Mouse (Mus musculus): Measurements from ENCODE around the gene Ezh1. TPM values are rescaled to one million over a fixed set of nuclear protein-coding genes. Genes with fewer than 3 reads are reported as not detected.
A peak's percentile ranks its signal among the peaks of the same experiment; 100 is the strongest.

Gene Ezh1
- polyA plus RNA-seq (2015; fragmentation: Nextera tagmentation; extraction: Ambion mirVana) = 16.5 and 18.7 TPM in 2 replicates

- WGBS = 1% methylated on average over 56 of the region's 56 CpGs
These were observed at the start of gene Ezh1 for GRCm38 (mm10) chr11:101226065-101226701. TSS of gene Ezh1 (minus strand) at chr11:101226463.

GRCm38 (mm10) chr11:101275309-101275708 is 49.0 kb upstream of the Ezh1 start:
- H3K36me3 ChIP-seq = peaks cover 9% of the 10 kb centered on the region; the same call in 1 of the 2 replicates
- WGBS = 79% methylated on average over 4 of the region's 4 CpGs
- no peaks in the 10 kb centered on the region for H3K9me3 ChIP-seq (replicated peaks)
- H3K4me3 ChIP-seq (replicated peaks) = no peak overlapping the region
- H3K27ac ChIP-seq (replicated peaks) = no peak overlapping the region
- no peak overlapping the region for H3K4me2 ChIP-seq (replicated peaks)
- H3K9ac ChIP-seq = no peak overlapping the region
- peaks cover 33% of the 10 kb centered on the region for H3K4me1 ChIP-seq
- no peak for ATAC-seq (ENCODE audit: insufficient number of reproducible peaks, low FRiP score, low TSS enrichment, low read depth)
- peaks cover under 1% of the 10 kb centered on the region; the same call in 1 of the 2 replicates for H3K27me3 ChIP-seq

More at GRCm38 (mm10) chr11:101226065-101226701, at the start of gene Ezh1:
- Histone ChIP-seq H3K27ac (replicated peaks) (peak within 1 kb of the TSS; percentile 74), H3K9ac (peak within 1 kb of the TSS; percentile 69), H3K4me2 (replicated peaks) (peak within 1 kb of the TSS; percentile 79), H3K4me1 (peaks cover 28% of the 10 kb centered on the region), H3K36me3 (no peaks in the 10 kb centered on the region), H3K4me3 (replicated peaks) (peak within 1 kb of the TSS; percentile 81), H3K9me3 (replicated peaks) (no peaks in the 10 kb centered on the region), H3K27me3 (no peaks in the 10 kb centered on the region)
- ATAC-seq (ENCODE audit: insufficient number of reproducible peaks, low FRiP score, low TSS enrichment, low read depth) = peak; percentile 91

GRCm38 (mm10) chr11:101272446-101272845 is 46.2 kb upstream of the Ezh1 start:
- Histone ChIP-seq H3K9me3 (replicated peaks) (no peaks in the 10 kb centered on the region), H3K27ac (replicated peaks) (no peak overlapping the region), H3K27me3 (peaks cover 4% of the 10 kb centered on the region; the same call in 1 of the 2 replicates), H3K4me3 (replicated peaks) (no peak overlapping the region), H3K4me2 (replicated peaks) (no peak overlapping the region), H3K9ac (no peak overlapping the region), H3K4me1 (peaks cover 14% of the 10 kb centered on the region), H3K36me3 (peaks cover 9% of the 10 kb centered on the region; the same call in 1 of the 2 replicates)
- no peak for ATAC-seq (ENCODE audit: insufficient number of reproducible peaks, low FRiP score, low TSS enrichment, low read depth)
- 75% methylated on average over 3 of the region's 3 CpGs for WGBS

GRCm38 (mm10) chr11:101269577-101270116 is 43.4 kb upstream of the Ezh1 start:
- Histone ChIP-seq H3K27ac (replicated peaks) (no peak overlapping the region), H3K4me3 (replicated peaks) (no peak overlapping the region), H3K4me1 (peaks cover 9% of the 10 kb centered on the region), H3K27me3 (peaks cover 21% of the 10 kb centered on the region), H3K9ac (no peak overlapping the region), H3K9me3 (replicated peaks) (no peaks in the 10 kb centered on the region), H3K4me2 (replicated peaks) (no peak overlapping the region), H3K36me3 (no peaks in the 10 kb centered on the region)
- WGBS = 25% methylated on average over 10 of the region's 10 CpGs
- ATAC-seq (ENCODE audit: insufficient number of reproducible peaks, low FRiP score, low TSS enrichment, low read depth) = no peak

GRCm38 (mm10) chr11:101265906-101266305 is 39.6 kb upstream of the Ezh1 start:
- Histone ChIP-seq H3K27ac (replicated peaks) (no peak overlapping the region), H3K9ac (no peak overlapping the region), H3K4me3 (replicated peaks) (no peak overlapping the region), H3K4me2 (replicated peaks) (no peak overlapping the region), H3K4me1 (peaks cover 36% of the 10 kb centered on the region), H3K36me3 (no peaks in the 10 kb centered on the region), H3K27me3 (peaks cover 47% of the 10 kb centered on the region), H3K9me3 (replicated peaks) (no peaks in the 10 kb centered on the region)
- ATAC-seq (ENCODE audit: insufficient number of reproducible peaks, low FRiP score, low TSS enrichment, low read depth) = no peak
- 30% methylated on average over 6 of the region's 6 CpGs for WGBS

- ATAC-seq (ENCODE audit: insufficient number of reproducible peaks, low FRiP score, low TSS enrichment, low read depth) = no peak
These were observed 38.8 kb upstream of the Ezh1 start for GRCm38 (mm10) chr11:101264954-101265471.

GRCm38 (mm10) chr11:101263989-101264280 is 37.7 kb upstream of the Ezh1 start:
- WGBS = 16% methylated on average over 3 of the region's 3 CpGs
- Histone ChIP-seq H3K9me3 (replicated peaks) (no peaks in the 10 kb centered on the region), H3K27me3 (peaks cover 43% of the 10 kb centered on the region), H3K4me2 (replicated peaks) (0 out of 2 replicates have a peak overlapping the region, but pooled peaks have one; percentile 4), H3K4me1 (peaks cover 52% of the 10 kb centered on the region), H3K4me3 (replicated peaks) (no peak overlapping the region), H3K36me3 (no peaks in the 10 kb centered on the region), H3K27ac (replicated peaks) (no peak overlapping the region), H3K9ac (no peak overlapping the region)
- ATAC-seq (ENCODE audit: insufficient number of reproducible peaks, low FRiP score, low TSS enrichment, low read depth) = no peak

More at GRCm38 (mm10) chr11:101264954-101265471, 38.8 kb upstream of the Ezh1 start:
- Histone ChIP-seq H3K27ac (replicated peaks) (no peak overlapping the region), H3K9me3 (replicated peaks) (no peaks in the 10 kb centered on the region), H3K36me3 (no peaks in the 10 kb centered on the region), H3K9ac (0 out of 2 replicates have a peak overlapping the region, but pooled peaks have one; percentile 23), H3K27me3 (peaks cover 44% of the 10 kb centered on the region), H3K4me1 (peaks cover 42% of the 10 kb centered on the region), H3K4me3 (replicated peaks) (peak overlapping the region; percentile 33), H3K4me2 (replicated peaks) (peak overlapping the region; percentile 49)
- WGBS = 6% methylated on average over 31 of the region's 31 CpGs

GRCm38 (mm10) chr11:101263138-101263988 is 37.1 kb upstream of the Ezh1 start:
- Histone ChIP-seq H3K9me3 (replicated peaks) (no peaks in the 10 kb centered on the region), H3K4me1 (peaks cover 57% of the 10 kb centered on the region), H3K4me3 (replicated peaks) (no peak overlapping the region), H3K9ac (no peak overlapping the region), H3K36me3 (peaks cover 1% of the 10 kb centered on the region), H3K27me3 (peaks cover 43% of the 10 kb centered on the region), H3K4me2 (replicated peaks) (peak overlapping the region; percentile 98; the same call in 1 of the 2 replicates), H3K27ac (replicated peaks) (no peak overlapping the region)
- 13% methylated on average over 32 of the region's 32 CpGs for WGBS
- no peak for ATAC-seq (ENCODE audit: insufficient number of reproducible peaks, low FRiP score, low TSS enrichment, low read depth)

- Histone ChIP-seq H3K4me3 (replicated peaks) (peak overlapping the region; percentile 65), H3K9ac (no peak overlapping the region), H3K27me3 (peaks cover 43% of the 10 kb centered on the region), H3K36me3 (peaks cover 8% of the 10 kb centered on the region), H3K4me1 (peaks cover 61% of the 10 kb centered on the region), H3K27ac (replicated peaks) (no peak overlapping the region), H3K9me3 (replicated peaks) (no peaks in the 10 kb centered on the region), H3K4me2 (replicated peaks) (peak overlapping the region; percentile 98)
- no peak for ATAC-seq (ENCODE audit: insufficient number of reproducible peaks, low FRiP score, low TSS enrichment, low read depth)
- 5% methylated on average over 24 of the region's 24 CpGs for WGBS
These were observed 36.2 kb upstream of the Ezh1 start for GRCm38 (mm10) chr11:101262272-101262967.

- 1% methylated on average over 30 of the region's 30 CpGs for WGBS
- Histone ChIP-seq H3K27me3 (peaks cover 36% of the 10 kb centered on the region), H3K4me1 (peaks cover 68% of the 10 kb centered on the region), H3K9me3 (replicated peaks) (no peaks in the 10 kb centered on the region), H3K4me2 (replicated peaks) (peak overlapping the region; percentile 98), H3K9ac (peak overlapping the region; percentile 58), H3K36me3 (peaks cover 15% of the 10 kb centered on the region), H3K4me3 (replicated peaks) (peak overlapping the region; percentile 65), H3K27ac (replicated peaks) (peak overlapping the region; percentile 81)
- ATAC-seq (ENCODE audit: insufficient number of reproducible peaks, low FRiP score, low TSS enrichment, low read depth) = no peak; the same call in 1 of the 2 replicates
These were observed 34.6 kb upstream of the Ezh1 start for GRCm38 (mm10) chr11:101260826-101261380.

Data from embryonic facial prominence, embryonic 15.5 days (tissue).